Mouse (Mus musculus): ENCODE measurements at regions not wholly inside any gene's neighbourhood (a gene's known extent, or its start where the extent isn't known, plus 50 kb on each side); places are given as distances from the start of the nearest gene placed in this dataset.

GRCm38 (mm10) chr8:116223235-116223634, 281.5 kb upstream of the Dynlrb2 start:
- DNase-seq (ENCODE audit: low spot score): no peak

GRCm38 (mm10) chr8:116215909-116216308, 288.9 kb upstream of the Dynlrb2 start:
- DNase-seq (ENCODE audit: low spot score): no peak

GRCm38 (mm10) chr8:116215286-116215860, 289.4 kb upstream of the Dynlrb2 start:
- DNase-seq (ENCODE audit: low spot score): no peak

GRCm38 (mm10) chr8:116203631-116204030, 301.1 kb upstream of the Dynlrb2 start:
- no peak for DNase-seq (ENCODE audit: low spot score)

- no peak for DNase-seq (ENCODE audit: low spot score)
Observed at GRCm38 (mm10) chr8:116200459-116200999, 304.2 kb upstream of the Dynlrb2 start.

GRCm38 (mm10) chr8:116196623-116197184, 308.1 kb upstream of the Dynlrb2 start:
- no peak for DNase-seq (ENCODE audit: low spot score)

GRCm38 (mm10) chr8:116192096-116192495, 312.7 kb upstream of the Dynlrb2 start:
- no peak for DNase-seq (ENCODE audit: low spot score)

- peak; percentile 1 for DNase-seq (ENCODE audit: low spot score)
Observed at GRCm38 (mm10) chr8:116185206-116185605, 319.6 kb upstream of the Dynlrb2 start.

- DNase-seq (ENCODE audit: low spot score): no peak
Observed at GRCm38 (mm10) chr8:116184241-116184640, 320.5 kb upstream of the Dynlrb2 start.

GRCm38 (mm10) chr8:116177946-116178345, 326.8 kb upstream of the Dynlrb2 start:
- peak; percentile 14 for DNase-seq (ENCODE audit: low spot score)

GRCm38 (mm10) chr8:116174891-116175290, 329.9 kb upstream of the Dynlrb2 start:
- DNase-seq (ENCODE audit: low spot score): peak; percentile 8

- peak; percentile 2 for DNase-seq (ENCODE audit: low spot score)
Observed at GRCm38 (mm10) chr8:116173961-116174360, 330.8 kb upstream of the Dynlrb2 start.

- DNase-seq (ENCODE audit: low spot score): no peak
Observed at GRCm38 (mm10) chr8:116167874-116168273, 336.9 kb upstream of the Dynlrb2 start.

- no peak for DNase-seq (ENCODE audit: low spot score)
Observed at GRCm38 (mm10) chr8:116164989-116165299, 339.8 kb upstream of the Dynlrb2 start.

GRCm38 (mm10) chr8:116164190-116164988, 340.4 kb upstream of the Dynlrb2 start:
- DNase-seq (ENCODE audit: low spot score): no peak

GRCm38 (mm10) chr8:116160932-116161331, 343.8 kb upstream of the Dynlrb2 start:
- no peak for DNase-seq (ENCODE audit: low spot score)

- peak; percentile 54 for DNase-seq (ENCODE audit: low spot score)
Observed at GRCm38 (mm10) chr8:116143687-116144573, 360.8 kb upstream of the Dynlrb2 start.

- no peak for DNase-seq (ENCODE audit: low spot score)
Observed at GRCm38 (mm10) chr8:116141363-116141762, 363.4 kb upstream of the Dynlrb2 start.

- no peak for DNase-seq (ENCODE audit: low spot score)
Observed at GRCm38 (mm10) chr8:116139934-116140333, 364.8 kb upstream of the Dynlrb2 start.

GRCm38 (mm10) chr8:116137765-116138164, 367.0 kb upstream of the Dynlrb2 start:
- DNase-seq (ENCODE audit: low spot score): no peak

- DNase-seq (ENCODE audit: low spot score): no peak
Observed at GRCm38 (mm10) chr8:116133503-116133902, 371.3 kb upstream of the Dynlrb2 start.

- no peak for DNase-seq (ENCODE audit: low spot score)
Observed at GRCm38 (mm10) chr8:116133084-116133483, 371.7 kb upstream of the Dynlrb2 start.

Data from lung, postnatal 25 days (tissue).